Mouse (Mus musculus) mature B cell (primary cell): ENCODE measurements around the gene Spo11.

Experiments
- in situ Hi-C: fragments of 300-500 bp; cut with MboI; formaldehyde crosslinking; loops from 2 replicates; pipeline ENCODE4 v1.14.3; 2019

Spo11 gene

GRCm38 (mm10) chr2:172977409-172978130 is at the start of gene Spo11:
Gene Spo11, plus strand, starts transcription at chr2:172977700.
- in situ Hi-C loops = no loop called here

GRCm38 (mm10) chr2:172929905-172930436 is 47.5 kb upstream of the Spo11 start:
- in situ Hi-C loops = no loop called here

DNA sequence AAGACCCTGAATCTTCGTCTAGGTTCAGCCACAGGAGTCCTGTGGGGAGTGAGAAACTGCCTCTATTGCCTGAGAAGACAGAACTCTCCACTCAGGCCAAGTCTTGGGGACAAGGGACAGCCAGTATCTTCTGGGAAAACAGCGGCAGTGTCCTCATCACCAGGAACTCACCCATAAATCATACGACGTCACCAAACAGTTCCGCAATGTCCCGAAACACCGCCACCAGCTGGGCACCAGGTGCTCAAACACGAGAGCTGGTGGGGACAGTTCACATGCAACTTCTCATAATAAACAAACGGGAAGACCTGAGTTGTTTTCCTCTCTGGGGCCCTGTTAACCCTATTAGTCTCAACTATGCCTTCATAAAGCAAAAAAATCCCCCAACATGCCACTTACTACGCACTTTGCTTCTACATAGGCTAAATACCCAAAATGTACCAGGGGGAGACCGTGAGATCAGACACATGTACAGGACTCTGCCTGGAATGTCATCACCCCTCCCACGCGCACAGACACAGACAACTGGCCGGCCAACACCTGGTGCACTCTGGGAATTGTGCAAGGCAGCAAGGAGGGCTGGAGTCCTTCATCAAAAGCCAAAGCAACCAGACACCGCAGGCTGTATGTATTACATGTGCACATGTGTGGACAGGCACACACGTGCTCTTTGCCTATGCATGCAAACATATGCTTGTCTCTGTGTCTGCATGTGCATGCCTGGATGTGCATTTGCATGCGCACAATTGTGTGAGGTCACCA is 46.2 kb upstream of the Spo11 start:
- in situ Hi-C loops = no loop called here

DNA sequence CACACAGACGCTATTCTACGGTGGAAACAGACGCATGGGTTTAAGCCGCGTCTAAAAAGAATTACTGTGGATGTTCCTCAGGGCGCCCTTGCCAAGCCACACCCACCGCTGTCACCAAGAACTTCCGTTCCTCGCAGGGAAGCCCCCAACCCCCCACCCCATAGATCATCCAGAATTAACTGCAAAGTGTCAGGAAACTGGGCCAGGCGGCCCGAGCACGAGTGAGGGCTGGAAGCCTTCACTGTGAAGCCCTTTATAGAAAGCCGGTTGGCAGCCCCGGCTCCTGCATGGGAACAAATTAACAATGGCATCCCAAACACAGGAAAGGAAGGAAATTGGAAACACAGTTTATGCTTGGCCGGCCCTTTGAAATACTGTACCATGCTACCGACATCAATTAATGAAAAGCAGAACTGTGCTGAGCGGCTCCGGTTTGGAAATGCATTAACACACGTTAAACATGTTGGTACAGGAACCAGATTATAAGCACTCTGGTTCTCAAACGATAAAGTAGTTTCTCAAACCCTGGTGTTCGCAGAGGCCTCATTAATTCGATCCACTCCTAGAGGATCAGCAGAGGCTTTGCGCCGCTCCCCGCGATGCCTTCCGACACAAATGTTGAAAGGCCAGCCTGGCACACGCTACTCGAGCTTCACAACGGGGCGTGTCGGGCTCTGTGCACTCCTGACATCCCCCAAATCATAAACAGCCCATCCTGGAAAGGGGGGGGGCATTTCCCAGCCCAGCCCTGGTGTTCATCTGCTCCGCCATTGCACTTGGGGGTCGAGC is 43.7 kb upstream of the Spo11 start:
- in situ Hi-C loops = no loop called here

- in situ Hi-C loops = no loop called here
Measured at GRCm38 (mm10) chr2:172934420-172934788, 43.1 kb upstream of the Spo11 start.

- in situ Hi-C loops = no loop called here
Measured at GRCm38 (mm10) chr2:172934891-172935740, 42.4 kb upstream of the Spo11 start.

DNA sequence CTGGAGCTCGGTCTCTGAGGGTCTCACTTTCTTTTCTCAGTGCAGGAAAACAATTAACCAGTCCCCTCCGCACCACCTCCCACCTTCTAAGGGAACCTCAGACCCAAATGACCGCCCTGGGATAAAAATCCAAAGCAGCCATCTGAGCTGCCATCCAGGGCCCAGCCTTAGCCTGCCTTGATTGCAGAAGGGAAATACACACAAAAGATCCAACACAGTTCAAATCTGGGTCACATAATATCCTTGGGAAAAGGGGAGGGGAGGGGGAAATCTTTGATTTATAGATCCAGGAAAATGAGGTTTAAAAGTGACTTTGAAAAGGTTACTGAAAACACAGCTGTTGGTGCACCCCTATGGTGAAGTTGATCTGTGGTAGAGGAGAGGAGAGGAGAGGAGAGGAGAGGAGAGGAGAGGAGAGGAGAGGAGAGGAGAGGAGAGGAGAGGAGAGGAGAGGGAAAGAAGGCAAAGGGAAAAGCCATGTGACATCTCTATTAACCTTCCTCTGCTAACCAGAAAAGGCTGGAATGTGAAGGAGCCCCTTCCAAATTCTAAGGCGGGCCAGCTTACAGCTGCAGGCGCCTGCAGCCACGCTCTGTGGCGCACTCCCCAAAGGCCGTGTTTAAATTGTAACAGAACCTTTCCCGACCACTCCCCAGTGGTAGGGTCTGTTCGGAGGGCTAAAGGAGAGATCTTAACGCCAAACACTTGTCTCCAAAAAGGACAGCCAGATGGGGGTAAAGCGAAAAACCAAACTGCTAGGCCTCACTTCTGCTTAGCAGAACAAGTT is 41.5 kb upstream of the Spo11 start:
- in situ Hi-C loops = no loop called here

- in situ Hi-C loops = no loop called here
Measured at GRCm38 (mm10) chr2:172936844-172937243, 40.7 kb upstream of the Spo11 start.

- in situ Hi-C loops = no loop called here
Measured at GRCm38 (mm10) chr2:172937326-172938190, 39.9 kb upstream of the Spo11 start.

- in situ Hi-C loops = no loop called here
Measured at GRCm38 (mm10) chr2:172938761-172939638, 38.5 kb upstream of the Spo11 start.

- in situ Hi-C loops = no loop called here
Measured at GRCm38 (mm10) chr2:172939639-172940002, 37.9 kb upstream of the Spo11 start.

- in situ Hi-C loops = no loop called here
Measured at GRCm38 (mm10) chr2:172940003-172940798, 37.3 kb upstream of the Spo11 start, which contains the start of gene Bmp7. Gene Bmp7, minus strand, starts transcription at chr2:172940321.

DNA sequence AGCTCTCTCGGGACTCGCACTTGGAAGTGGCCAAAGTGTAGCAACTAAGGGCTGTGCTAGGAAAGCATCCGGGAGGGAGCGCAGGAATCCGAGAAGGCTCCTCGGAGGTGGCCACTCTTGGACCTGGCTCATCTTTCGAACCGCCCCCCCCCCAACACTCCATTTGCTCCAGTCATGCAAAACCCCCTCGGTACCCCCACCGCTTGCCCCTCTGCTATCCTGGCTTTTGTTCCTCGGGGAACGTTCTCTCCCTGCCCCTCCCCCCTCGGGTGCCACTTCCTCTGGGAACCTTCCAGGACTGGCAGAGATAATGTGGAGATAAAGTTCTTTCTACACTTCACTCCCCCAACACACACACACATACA is 36.7 kb upstream of the Spo11 start:
- in situ Hi-C loops = no loop called here

DNA sequence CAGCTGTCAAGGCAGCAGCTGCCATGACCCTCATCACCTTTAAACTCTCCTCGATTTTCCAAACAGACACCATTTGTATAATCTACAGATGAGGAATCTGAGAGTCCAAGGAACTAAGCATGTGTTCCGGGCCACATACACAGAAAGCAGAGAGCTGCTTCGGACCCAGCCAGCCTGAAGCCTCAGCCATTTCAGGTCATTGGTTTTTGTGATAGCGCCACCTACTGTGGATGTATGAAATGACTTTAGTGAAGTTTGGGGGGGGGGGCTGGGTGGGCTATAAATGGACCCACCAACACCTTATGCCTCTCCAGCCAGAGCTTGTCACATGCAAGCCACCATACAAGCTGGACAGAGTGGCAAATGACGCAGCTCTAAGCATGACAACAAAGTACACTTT is 28.4 kb upstream of the Spo11 start:
- in situ Hi-C loops = no loop called here

DNA sequence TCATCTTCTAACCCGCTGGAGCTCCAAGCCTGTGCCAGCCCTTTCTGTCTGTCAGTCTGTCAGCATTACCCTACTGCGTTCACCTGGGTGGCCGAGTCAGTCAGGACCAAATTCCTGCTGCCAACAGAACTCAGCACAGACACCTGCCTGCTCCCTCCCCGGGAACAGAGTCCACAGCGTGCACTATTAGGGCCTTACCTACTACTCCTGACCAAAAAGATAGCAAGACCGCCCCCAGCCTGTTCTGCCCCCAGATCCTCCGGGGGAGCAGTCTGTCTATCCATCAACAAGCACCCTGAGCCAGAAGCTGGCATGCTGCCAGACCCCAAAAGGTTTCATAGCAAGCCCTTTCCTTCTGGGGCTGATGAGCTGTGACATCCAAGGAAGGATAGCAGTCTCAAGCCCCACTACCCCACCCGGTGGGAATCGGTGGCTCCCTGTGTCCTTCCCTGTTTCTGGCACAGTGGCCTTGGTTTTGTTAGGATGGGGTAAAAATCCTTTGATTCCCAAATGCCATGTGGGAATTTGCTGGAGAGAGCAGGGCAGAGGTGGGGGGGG is 27.3 kb upstream of the Spo11 start:
- in situ Hi-C loops = no loop called here

- in situ Hi-C loops = no loop called here
Measured at GRCm38 (mm10) chr2:172950722-172951121, 26.8 kb upstream of the Spo11 start.

- in situ Hi-C loops = no loop called here
Measured at GRCm38 (mm10) chr2:172951976-172952375, 25.5 kb upstream of the Spo11 start.

- in situ Hi-C loops = no loop called here
Measured at GRCm38 (mm10) chr2:172958579-172958978, 18.9 kb upstream of the Spo11 start.
